Mouse (Mus musculus): ENCODE data around the gene Hgd. TPM values are rescaled to one million over a fixed set of nuclear protein-coding genes. Genes with fewer than 3 reads are reported as not detected.

The Hgd gene
- polyA plus RNA-seq, 1 experiment from 2014 or later: 0.42 TPM

GRCm38 (mm10) chr16:37645211-37645610 is 65.3 kb downstream of the Hgd start:
- Histone ChIP-seq H3K9me3 (ENCODE audit: control insufficient read depth, low read length) (no peaks in the 10 kb centered on the region), H3K9ac (ENCODE audit: low read length) (no peak overlapping the region), H3K36me3 (ENCODE audit: control insufficient read depth, insufficient read depth, low read length) (peaks cover 10% of the 10 kb centered on the region; the same call in 1 of the 2 replicates), H3K4me3 (ENCODE audit: low read depth, low read length) (no peak overlapping the region), H3K27me3 (ENCODE audit: control insufficient read depth, insufficient read depth, low read length) (no peaks in the 10 kb centered on the region), H3K27ac (ENCODE audit: low read depth, low read length) (no peak overlapping the region), H3K4me1 (ENCODE audit: control insufficient read depth, insufficient read depth, low read length) (no peaks in the 10 kb centered on the region), H3K4me2 (ENCODE audit: low read depth) (no peak overlapping the region)
- DNase-seq (ENCODE audit: low spot score) (no peak), ATAC-seq (ENCODE audit: insufficient read depth, low FRiP score, low TSS enrichment) (no peak)
- 92% methylated on average over 8 of the region's 8 CpGs for WGBS

- WGBS: 91% methylated on average over 3 of the region's 3 CpGs
- Histone ChIP-seq H3K4me3 (ENCODE audit: low read depth, low read length) (no peak overlapping the region), H3K9ac (ENCODE audit: low read length) (no peak overlapping the region), H3K27ac (ENCODE audit: low read depth, low read length) (no peak overlapping the region), H3K4me1 (ENCODE audit: control insufficient read depth, insufficient read depth, low read length) (no peaks in the 10 kb centered on the region), H3K9me3 (ENCODE audit: control insufficient read depth, low read length) (no peaks in the 10 kb centered on the region), H3K4me2 (ENCODE audit: low read depth) (no peak overlapping the region), H3K36me3 (ENCODE audit: control insufficient read depth, insufficient read depth, low read length) (peaks cover 10% of the 10 kb centered on the region; the same call in 1 of the 2 replicates), H3K27me3 (ENCODE audit: control insufficient read depth, insufficient read depth, low read length) (no peaks in the 10 kb centered on the region)
- no peak for DNase-seq (ENCODE audit: low spot score)
- no peak for ATAC-seq (ENCODE audit: insufficient read depth, low FRiP score, low TSS enrichment)
These were observed 65.8 kb downstream of the Hgd start for GRCm38 (mm10) chr16:37645799-37646198.

DNA sequence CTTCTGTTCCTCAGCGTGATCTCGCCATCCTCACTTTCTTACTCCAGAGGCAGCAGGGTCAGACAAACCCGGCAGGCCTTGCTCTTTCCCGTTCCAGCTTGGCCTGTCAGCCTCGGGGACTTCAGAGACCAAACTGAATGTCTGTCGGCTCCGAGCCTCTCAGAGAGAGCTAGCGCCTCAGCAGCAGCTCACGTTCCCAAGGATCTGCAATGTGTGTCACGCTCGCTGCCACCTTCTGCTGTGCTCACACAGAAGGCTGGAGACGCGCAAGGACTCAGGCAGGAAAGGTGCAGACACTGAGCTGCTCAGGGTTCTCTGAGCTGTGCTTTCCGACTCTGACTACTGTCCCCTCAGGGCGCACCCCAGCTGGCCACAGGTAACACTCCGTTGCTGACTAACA is 67.1 kb downstream of the Hgd start:
- 93% methylated on average over 16 of the region's 16 CpGs for WGBS

GRCm38 (mm10) chr16:37647936-37648335 is 68.0 kb downstream of the Hgd start:
- Histone ChIP-seq H3K27ac (ENCODE audit: low read depth, low read length) (no peak overlapping the region), H3K36me3 (ENCODE audit: control insufficient read depth, insufficient read depth, low read length) (peaks cover 10% of the 10 kb centered on the region; the same call in 1 of the 2 replicates), H3K4me3 (ENCODE audit: low read depth, low read length) (no peak overlapping the region), H3K4me1 (ENCODE audit: control insufficient read depth, insufficient read depth, low read length) (no peaks in the 10 kb centered on the region), H3K4me2 (ENCODE audit: low read depth) (no peak overlapping the region), H3K27me3 (ENCODE audit: control insufficient read depth, insufficient read depth, low read length) (no peaks in the 10 kb centered on the region), H3K9me3 (ENCODE audit: control insufficient read depth, low read length) (no peaks in the 10 kb centered on the region), H3K9ac (ENCODE audit: low read length) (no peak overlapping the region)
- DNase-seq (ENCODE audit: low spot score) (no peak), ATAC-seq (ENCODE audit: insufficient read depth, low FRiP score, low TSS enrichment) (no peak)
- WGBS: 98% methylated on average over 8 of the region's 8 CpGs

More for the DNA sequence above, 67.1 kb downstream of the Hgd start:
- Histone ChIP-seq H3K27ac (ENCODE audit: low read depth, low read length) (no peak overlapping the region), H3K4me3 (ENCODE audit: low read depth, low read length) (no peak overlapping the region), H3K9ac (ENCODE audit: low read length) (no peak overlapping the region), H3K27me3 (ENCODE audit: control insufficient read depth, insufficient read depth, low read length) (no peaks in the 10 kb centered on the region), H3K4me1 (ENCODE audit: control insufficient read depth, insufficient read depth, low read length) (no peaks in the 10 kb centered on the region), H3K4me2 (ENCODE audit: low read depth) (no peak overlapping the region), H3K9me3 (ENCODE audit: control insufficient read depth, low read length) (no peaks in the 10 kb centered on the region), H3K36me3 (ENCODE audit: control insufficient read depth, insufficient read depth, low read length) (peaks cover 10% of the 10 kb centered on the region; the same call in 1 of the 2 replicates)
- no peak for DNase-seq (ENCODE audit: low spot score)
- no peak for ATAC-seq (ENCODE audit: insufficient read depth, low FRiP score, low TSS enrichment)

GRCm38 (mm10) chr16:37649068-37649467 is 69.1 kb downstream of the Hgd start:
- H3K4me2 ChIP-seq (ENCODE audit: low read depth): no peak overlapping the region
- DNase-seq (ENCODE audit: low spot score) (no peak), ATAC-seq (ENCODE audit: insufficient read depth, low FRiP score, low TSS enrichment) (no peak)
- no peak overlapping the region for H3K4me3 ChIP-seq (ENCODE audit: low read depth, low read length)
- 93% methylated on average over 5 of the region's 5 CpGs for WGBS
- no peak overlapping the region for H3K9ac ChIP-seq (ENCODE audit: low read length)
- no peaks in the 10 kb centered on the region for H3K9me3 ChIP-seq (ENCODE audit: control insufficient read depth, low read length)
- no peaks in the 10 kb centered on the region for H3K4me1 ChIP-seq (ENCODE audit: control insufficient read depth, insufficient read depth, low read length)
- no peak overlapping the region for H3K27ac ChIP-seq (ENCODE audit: low read depth, low read length)
- no peaks in the 10 kb centered on the region for H3K27me3 ChIP-seq (ENCODE audit: control insufficient read depth, insufficient read depth, low read length)
- H3K36me3 ChIP-seq (ENCODE audit: control insufficient read depth, insufficient read depth, low read length): peaks cover 10% of the 10 kb centered on the region; the same call in 1 of the 2 replicates

DNA sequence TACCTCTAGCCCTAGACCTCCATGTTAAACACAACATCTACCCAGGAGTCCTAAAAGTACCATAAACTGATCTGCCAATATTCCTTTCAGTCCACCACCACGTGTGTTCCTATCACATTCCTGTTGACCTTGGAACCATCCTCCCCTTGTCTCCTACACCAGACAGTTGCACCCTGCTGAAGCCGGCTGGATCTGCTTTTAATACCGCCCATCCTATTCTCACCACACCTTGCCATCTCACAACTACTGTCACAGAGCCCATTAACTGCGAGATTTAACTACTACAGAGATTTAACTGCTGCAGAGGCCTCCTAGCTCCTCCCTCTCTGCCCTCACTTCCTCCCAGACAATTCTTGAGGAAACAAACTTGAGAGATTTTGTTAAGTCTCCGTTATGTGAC is 71.5 kb downstream of the Hgd start:
- no peaks in the 10 kb centered on the region for H3K9me3 ChIP-seq (ENCODE audit: control insufficient read depth, low read length)
- ATAC-seq (ENCODE audit: insufficient read depth, low FRiP score, low TSS enrichment): no peak
- H3K27ac ChIP-seq (ENCODE audit: low read depth, low read length): no peak overlapping the region
- no peak overlapping the region for H3K9ac ChIP-seq (ENCODE audit: low read length)
- no peak overlapping the region for H3K4me3 ChIP-seq (ENCODE audit: low read depth, low read length)
- H3K27me3 ChIP-seq (ENCODE audit: control insufficient read depth, insufficient read depth, low read length): no peaks in the 10 kb centered on the region
- H3K36me3 ChIP-seq (ENCODE audit: control insufficient read depth, insufficient read depth, low read length): peaks cover 8% of the 10 kb centered on the region; the same call in 1 of the 2 replicates
- H3K4me1 ChIP-seq (ENCODE audit: control insufficient read depth, insufficient read depth, low read length): peaks cover 6% of the 10 kb centered on the region; the same call in 1 of the 2 replicates
- WGBS: 92% methylated on average over 5 of the region's 5 CpGs
- no peak for DNase-seq (ENCODE audit: low spot score)
- no peak overlapping the region for H3K4me2 ChIP-seq (ENCODE audit: low read depth)

GRCm38 (mm10) chr16:37652654-37653053 is 72.7 kb downstream of the Hgd start:
- Histone ChIP-seq H3K9ac (ENCODE audit: low read length) (no peak overlapping the region), H3K4me3 (ENCODE audit: low read depth, low read length) (no peak overlapping the region), H3K27ac (ENCODE audit: low read depth, low read length) (no peak overlapping the region), H3K9me3 (ENCODE audit: control insufficient read depth, low read length) (no peaks in the 10 kb centered on the region), H3K4me2 (ENCODE audit: low read depth) (no peak overlapping the region), H3K27me3 (ENCODE audit: control insufficient read depth, insufficient read depth, low read length) (no peaks in the 10 kb centered on the region), H3K4me1 (ENCODE audit: control insufficient read depth, insufficient read depth, low read length) (peaks cover 6% of the 10 kb centered on the region; the same call in 1 of the 2 replicates), H3K36me3 (ENCODE audit: control insufficient read depth, insufficient read depth, low read length) (no peaks in the 10 kb centered on the region)
- ATAC-seq (ENCODE audit: insufficient read depth, low FRiP score, low TSS enrichment) (no peak), DNase-seq (ENCODE audit: low spot score) (no peak)
- WGBS: 89% methylated on average over 5 of the region's 5 CpGs

GRCm38 (mm10) chr16:37653058-37653457 is 73.1 kb downstream of the Hgd start:
- Histone ChIP-seq H3K9ac (ENCODE audit: low read length) (no peak overlapping the region), H3K4me2 (ENCODE audit: low read depth) (peak overlapping the region; percentile 47), H3K4me3 (ENCODE audit: low read depth, low read length) (peak overlapping the region; percentile 67), H3K27ac (ENCODE audit: low read depth, low read length) (no peak overlapping the region), H3K27me3 (ENCODE audit: control insufficient read depth, insufficient read depth, low read length) (no peaks in the 10 kb centered on the region), H3K9me3 (ENCODE audit: control insufficient read depth, low read length) (no peaks in the 10 kb centered on the region), H3K36me3 (ENCODE audit: control insufficient read depth, insufficient read depth, low read length) (no peaks in the 10 kb centered on the region), H3K4me1 (ENCODE audit: control insufficient read depth, insufficient read depth, low read length) (peaks cover 6% of the 10 kb centered on the region; the same call in 1 of the 2 replicates)
- DNase-seq (ENCODE audit: low spot score): no peak
- ATAC-seq (ENCODE audit: insufficient read depth, low FRiP score, low TSS enrichment): no peak
- WGBS: 89% methylated on average over 1 of the region's 1 CpGs

Measured in neural tube, embryonic 11.5 days (tissue).